Mouse (Mus musculus): Measurements from ENCODE around the gene Fbxo3. TPM values are rescaled to one million over a fixed set of nuclear protein-coding genes. Genes with fewer than 3 reads are reported as not detected.
A peak's percentile ranks its signal among the peaks of the same experiment; 100 is the strongest.
"Not testable (repeated sequence)": the region's sequence is repeated elsewhere in the genome, so short reads cannot be mapped to it uniquely, and the experiment has no call there.

Gene Fbxo3
- polyA plus RNA-seq (2011; ENCODE audit: insufficient read depth, insufficient read length, low read depth, missing spikeins), result 36.5 and 41.1 TPM in 2 replicates

DNA sequence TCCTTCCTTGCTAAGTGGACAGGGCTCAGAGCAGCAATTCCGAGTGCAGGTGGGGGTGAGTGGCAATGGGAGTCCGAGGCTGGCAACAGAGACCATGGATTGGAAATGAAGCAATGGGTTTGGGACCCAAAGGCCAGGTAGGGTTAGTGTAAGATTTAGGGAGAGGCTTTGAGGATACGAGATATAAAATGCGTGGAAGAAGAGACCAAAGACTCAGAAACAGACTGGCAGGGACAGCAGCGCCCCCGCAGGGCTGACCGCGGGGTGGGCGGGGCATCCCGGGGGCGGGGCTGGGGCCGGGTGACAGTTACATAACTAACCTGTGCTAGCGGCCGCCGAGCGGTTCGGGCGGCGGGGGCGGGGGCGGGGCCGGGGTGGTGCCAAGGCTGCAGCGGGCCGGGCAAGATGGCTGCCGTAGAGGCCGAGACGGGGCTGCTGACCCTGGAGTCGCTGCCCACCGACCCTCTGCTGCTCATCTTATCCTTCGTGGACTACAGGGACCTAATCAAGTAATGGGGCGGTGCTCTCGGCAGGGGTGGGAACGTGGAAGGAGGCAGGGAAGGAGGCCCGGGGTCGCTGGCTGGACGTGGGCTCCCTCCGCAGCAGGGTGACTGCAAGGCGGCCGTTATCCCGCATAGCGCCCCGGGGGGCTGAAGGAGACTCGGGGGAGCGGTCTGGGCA, at the start of gene Fbxo3:
Gene Fbxo3 (plus strand): TSS at position 264 of the 681 bp plus-strand sequence.
- TF ChIP-seq EP300 (IDR thresholded peaks at IDR 0.05; ENCODE audit: insufficient read depth, low read depth, low read length), result no peak
- peak; percentile 79 for TF ChIP-seq POLR2A (IDR thresholded peaks at IDR 0.05; ENCODE audit: insufficient read depth, low read length)
- no peak for TF ChIP-seq CTCF (IDR thresholded peaks at IDR 0.05; ENCODE audit: low read depth, low read length)
- Histone ChIP-seq H3K27ac (ENCODE audit: insufficient read depth, low read length) (no peak within 1 kb of the TSS), H3K36me3 (ENCODE audit: control insufficient read depth, insufficient read depth, low read length, poor library complexity, severe bottlenecking) (no peaks in the 10 kb centered on the region), H3K4me3 (ENCODE audit: low read depth, low read length) (peak within 1 kb of the TSS; percentile 91), H3K9me3 (replicated peaks; ENCODE audit: control insufficient read depth, insufficient read depth, low read length, poor library complexity, severe bottlenecking) (no peaks in the 10 kb centered on the region), H3K4me1 (ENCODE audit: control insufficient read depth, insufficient read depth, low read length) (no peaks in the 10 kb centered on the region), H3K27me3 (ENCODE audit: control insufficient read depth, insufficient read depth, low read length, poor library complexity, severe bottlenecking) (no peaks in the 10 kb centered on the region), H3K9ac (ENCODE audit: low read depth, poor library complexity, severe bottlenecking) (peak within 1 kb of the TSS; percentile 73)

DNA sequence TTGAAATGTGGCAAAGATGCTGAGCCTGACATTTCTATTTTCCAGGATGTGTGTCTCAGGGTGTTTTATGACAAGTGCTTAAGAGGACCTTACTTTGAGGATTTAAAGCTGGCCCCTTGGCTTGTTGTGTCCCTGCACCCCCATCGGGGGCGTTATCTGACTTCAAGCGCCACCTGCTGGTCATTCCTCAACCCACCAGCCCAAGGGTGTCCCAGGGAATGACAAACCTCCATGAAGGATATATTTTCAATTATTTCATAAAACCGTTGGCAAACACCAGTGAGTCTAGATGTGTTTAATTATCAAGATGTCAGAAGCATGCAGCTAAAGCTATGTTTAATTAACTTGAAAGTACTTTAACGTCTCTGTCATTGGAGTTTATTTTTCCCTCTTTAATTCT, 45.3 kb upstream of the Fbxo3 start:
- Histone ChIP-seq H3K27me3 (ENCODE audit: control insufficient read depth, insufficient read depth, low read length, poor library complexity, severe bottlenecking) (no peaks in the 10 kb centered on the region), H3K27ac (ENCODE audit: insufficient read depth, low read length) (no peak overlapping the region), H3K4me1 (ENCODE audit: control insufficient read depth, insufficient read depth, low read length) (no peaks in the 10 kb centered on the region), H3K4me3 (ENCODE audit: low read depth, low read length) (no peak overlapping the region), H3K9me3 (replicated peaks; ENCODE audit: control insufficient read depth, insufficient read depth, low read length, poor library complexity, severe bottlenecking) (no peaks in the 10 kb centered on the region), H3K36me3 (ENCODE audit: control insufficient read depth, insufficient read depth, low read length, poor library complexity, severe bottlenecking) (no peaks in the 10 kb centered on the region), H3K9ac (ENCODE audit: low read depth, poor library complexity, severe bottlenecking) (no peak overlapping the region)
- no peak for TF ChIP-seq POLR2A (IDR thresholded peaks at IDR 0.05; ENCODE audit: insufficient read depth, low read length)
- no peak for TF ChIP-seq EP300 (IDR thresholded peaks at IDR 0.05; ENCODE audit: insufficient read depth, low read depth, low read length)
- peak; percentile 82 for TF ChIP-seq CTCF (IDR thresholded peaks at IDR 0.05; ENCODE audit: low read depth, low read length)

DNA sequence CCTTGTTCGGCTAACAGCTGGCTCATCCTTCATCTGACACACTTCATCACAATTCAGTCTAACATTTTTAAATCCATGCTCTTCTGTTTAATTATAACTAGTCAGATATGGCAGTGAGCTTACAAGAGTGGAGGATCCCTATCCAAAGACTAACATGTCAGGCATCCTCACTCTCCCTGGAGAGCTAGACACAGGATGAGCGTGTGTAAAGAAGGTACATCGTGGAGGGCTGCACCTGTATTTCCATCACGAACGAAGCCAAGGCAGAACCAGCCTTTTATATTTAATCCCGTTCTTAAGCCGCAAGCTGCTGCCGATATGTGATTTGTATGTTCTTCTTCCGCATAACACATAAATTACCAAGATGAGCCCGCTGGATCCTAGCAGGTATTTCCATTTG, 44.4 kb upstream of the Fbxo3 start:
- H3K27ac ChIP-seq (ENCODE audit: insufficient read depth, low read length), result no peak overlapping the region
- no peak overlapping the region for H3K4me3 ChIP-seq (ENCODE audit: low read depth, low read length)

DNA sequence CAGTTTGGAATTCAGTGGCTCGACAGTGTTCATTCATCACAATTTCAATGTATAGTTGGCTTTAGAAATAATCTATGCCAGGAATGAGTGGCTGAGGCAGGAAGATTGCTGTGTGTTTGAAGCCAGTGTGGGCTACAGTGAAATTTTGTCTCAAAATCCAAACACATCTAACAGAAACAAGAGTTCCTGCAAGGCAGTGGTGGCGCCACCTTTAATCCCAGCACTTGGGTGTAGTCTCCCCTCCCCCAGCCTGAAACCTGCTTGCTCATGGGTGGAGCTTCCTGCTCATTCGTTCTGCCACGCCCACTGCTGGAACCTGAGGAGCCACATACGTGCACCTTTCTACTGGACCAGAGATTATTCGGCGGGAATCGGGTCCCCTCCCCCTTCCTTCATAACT, 39.9 kb upstream of the Fbxo3 start:
- H3K9ac ChIP-seq (ENCODE audit: low read depth, poor library complexity, severe bottlenecking); H3K36me3 ChIP-seq (ENCODE audit: control insufficient read depth, insufficient read depth, low read length, poor library complexity, severe bottlenecking): not testable (repeated sequence)

More for the DNA sequence above, 44.4 kb upstream of the Fbxo3 start:
- Histone ChIP-seq H3K36me3 (ENCODE audit: control insufficient read depth, insufficient read depth, low read length, poor library complexity, severe bottlenecking) (no peaks in the 10 kb centered on the region), H3K9me3 (replicated peaks; ENCODE audit: control insufficient read depth, insufficient read depth, low read length, poor library complexity, severe bottlenecking) (no peaks in the 10 kb centered on the region), H3K4me1 (ENCODE audit: control insufficient read depth, insufficient read depth, low read length) (peaks cover under 1% of the 10 kb centered on the region), H3K9ac (ENCODE audit: low read depth, poor library complexity, severe bottlenecking) (no peak overlapping the region), H3K27me3 (ENCODE audit: control insufficient read depth, insufficient read depth, low read length, poor library complexity, severe bottlenecking) (no peaks in the 10 kb centered on the region)
- TF ChIP-seq POLR2A (IDR thresholded peaks at IDR 0.05; ENCODE audit: insufficient read depth, low read length) (no peak), EP300 (IDR thresholded peaks at IDR 0.05; ENCODE audit: insufficient read depth, low read depth, low read length) (no peak), CTCF (IDR thresholded peaks at IDR 0.05; ENCODE audit: low read depth, low read length) (no peak)

DNA sequence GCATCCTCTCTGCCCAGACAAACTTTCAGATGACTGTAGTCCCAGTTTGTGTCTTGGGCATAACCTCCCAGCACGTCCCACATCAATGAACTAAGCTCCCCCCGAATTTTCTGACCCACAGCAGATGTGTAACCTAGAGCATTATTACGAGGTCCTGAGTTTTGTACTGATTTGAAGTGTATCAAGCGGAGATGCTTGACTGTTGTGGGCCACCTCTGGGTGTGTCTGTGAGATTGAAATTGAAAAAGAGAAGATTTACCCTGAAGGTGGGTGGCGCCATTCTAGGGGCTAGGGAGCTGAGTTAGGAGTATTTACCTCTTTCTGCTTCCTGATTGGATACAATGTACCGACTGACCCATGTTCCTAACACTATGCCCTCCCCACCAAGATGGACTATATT, 37.8 kb upstream of the Fbxo3 start:
- TF ChIP-seq CTCF (IDR thresholded peaks at IDR 0.05; ENCODE audit: low read depth, low read length) (no peak), EP300 (IDR thresholded peaks at IDR 0.05; ENCODE audit: insufficient read depth, low read depth, low read length) (no peak), POLR2A (IDR thresholded peaks at IDR 0.05; ENCODE audit: insufficient read depth, low read length) (no peak)
- Histone ChIP-seq H3K36me3 (ENCODE audit: control insufficient read depth, insufficient read depth, low read length, poor library complexity, severe bottlenecking) (no peaks in the 10 kb centered on the region), H3K4me3 (ENCODE audit: low read depth, low read length) (no peak overlapping the region), H3K9ac (ENCODE audit: low read depth, poor library complexity, severe bottlenecking) (no peak overlapping the region), H3K9me3 (replicated peaks; ENCODE audit: control insufficient read depth, insufficient read depth, low read length, poor library complexity, severe bottlenecking) (no peaks in the 10 kb centered on the region), H3K27ac (ENCODE audit: insufficient read depth, low read length) (no peak overlapping the region), H3K4me1 (ENCODE audit: control insufficient read depth, insufficient read depth, low read length) (peaks cover 2% of the 10 kb centered on the region), H3K27me3 (ENCODE audit: control insufficient read depth, insufficient read depth, low read length, poor library complexity, severe bottlenecking) (no peaks in the 10 kb centered on the region)

More for the DNA sequence above, 39.9 kb upstream of the Fbxo3 start:
- not testable (repeated sequence) for H3K4me1 ChIP-seq (ENCODE audit: control insufficient read depth, insufficient read depth, low read length); H3K4me3 ChIP-seq (ENCODE audit: low read depth, low read length); H3K9me3 ChIP-seq (replicated peaks; ENCODE audit: control insufficient read depth, insufficient read depth, low read length, poor library complexity, severe bottlenecking); H3K27me3 ChIP-seq (ENCODE audit: control insufficient read depth, insufficient read depth, low read length, poor library complexity, severe bottlenecking)
- peak overlapping the region; percentile 60 for H3K27ac ChIP-seq (ENCODE audit: insufficient read depth, low read length)

DNA sequence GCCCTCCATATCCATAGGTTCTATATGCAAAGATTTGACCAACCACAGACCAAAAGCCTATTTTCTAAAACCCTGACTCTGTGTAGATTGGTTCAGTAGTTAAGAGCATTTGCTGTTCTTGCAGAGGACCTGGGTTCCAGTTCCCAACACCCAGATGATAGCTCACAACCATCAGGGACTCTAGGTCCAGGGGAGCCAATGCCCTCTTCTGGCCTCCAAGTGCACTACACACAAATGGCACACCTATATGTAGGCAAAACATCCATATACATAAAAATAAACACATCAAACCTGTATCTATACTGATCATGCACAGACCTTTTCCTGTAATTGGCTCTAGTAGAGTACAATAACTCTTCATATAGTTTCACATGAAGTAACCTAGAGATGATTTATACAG, 36.2 kb upstream of the Fbxo3 start:
- Histone ChIP-seq H3K4me1 (ENCODE audit: control insufficient read depth, insufficient read depth, low read length) (peaks cover 2% of the 10 kb centered on the region), H3K27me3 (ENCODE audit: control insufficient read depth, insufficient read depth, low read length, poor library complexity, severe bottlenecking) (no peaks in the 10 kb centered on the region), H3K36me3 (ENCODE audit: control insufficient read depth, insufficient read depth, low read length, poor library complexity, severe bottlenecking) (no peaks in the 10 kb centered on the region), H3K4me3 (ENCODE audit: low read depth, low read length) (no peak overlapping the region), H3K9me3 (replicated peaks; ENCODE audit: control insufficient read depth, insufficient read depth, low read length, poor library complexity, severe bottlenecking) (no peaks in the 10 kb centered on the region), H3K27ac (ENCODE audit: insufficient read depth, low read length) (no peak overlapping the region), H3K9ac (ENCODE audit: low read depth, poor library complexity, severe bottlenecking) (no peak overlapping the region)
- TF ChIP-seq CTCF (IDR thresholded peaks at IDR 0.05; ENCODE audit: low read depth, low read length) (peak; percentile 52), POLR2A (IDR thresholded peaks at IDR 0.05; ENCODE audit: insufficient read depth, low read length) (no peak)

Measured in ES-Bruce4 (cell line).